Mouse (Mus musculus): ENCODE measurements at regions not wholly inside any gene's neighbourhood (a gene's known extent, or its start where the extent isn't known, plus 50 kb on each side); places are given as distances from the start of the nearest gene placed in this dataset.

DNA sequence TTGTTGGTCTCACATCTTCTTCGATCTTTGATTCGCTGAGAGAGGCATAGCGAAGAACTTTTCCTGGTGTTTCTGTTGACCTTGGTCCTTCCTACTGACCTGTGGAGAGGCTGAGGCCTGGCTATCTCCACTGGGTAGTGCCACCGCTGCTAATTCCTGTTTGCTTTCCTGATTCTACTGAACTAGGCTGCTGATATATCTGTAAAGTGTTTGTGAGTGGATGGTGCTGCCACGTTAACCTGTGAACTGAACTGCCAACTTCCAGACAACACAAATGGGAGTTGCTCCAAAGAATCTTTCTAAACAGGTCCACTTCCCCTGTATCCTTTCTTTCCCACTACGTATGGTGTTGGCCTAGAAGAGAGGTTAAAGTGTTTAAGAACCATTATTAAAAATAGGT is 78.0 kb upstream of the Akt3 start:
- no peak for DNase-seq (ENCODE audit: low spot score in 2 of 2)

DNA sequence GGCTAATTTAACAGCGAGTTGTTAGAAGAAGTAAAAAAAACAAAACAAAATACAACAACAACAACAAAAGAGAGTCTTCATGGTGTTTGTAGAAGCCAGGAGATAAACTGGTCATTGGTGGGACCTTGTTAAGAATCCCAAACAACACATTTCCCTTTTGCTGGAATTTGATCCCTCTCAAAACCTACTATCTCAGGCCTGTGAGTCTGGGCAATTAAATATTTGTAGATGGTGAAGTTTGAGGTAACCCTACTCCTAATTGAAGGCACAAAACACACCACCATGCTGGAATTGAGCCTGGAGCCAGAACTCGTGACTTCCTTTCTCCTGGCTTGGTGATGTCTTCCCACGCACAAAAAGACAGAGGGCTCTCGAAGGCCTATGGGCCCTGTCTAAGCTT is 65.4 kb upstream of the Akt3 start:
- no peak for DNase-seq (ENCODE audit: low spot score in 2 of 2)

GRCm38 (mm10) chr1:177322745-177323299 is 64.8 kb upstream of the Akt3 start:
- DNase-seq (ENCODE audit: low spot score in 2 of 2): peak in 1 of 2 experiments; percentile 14

DNA sequence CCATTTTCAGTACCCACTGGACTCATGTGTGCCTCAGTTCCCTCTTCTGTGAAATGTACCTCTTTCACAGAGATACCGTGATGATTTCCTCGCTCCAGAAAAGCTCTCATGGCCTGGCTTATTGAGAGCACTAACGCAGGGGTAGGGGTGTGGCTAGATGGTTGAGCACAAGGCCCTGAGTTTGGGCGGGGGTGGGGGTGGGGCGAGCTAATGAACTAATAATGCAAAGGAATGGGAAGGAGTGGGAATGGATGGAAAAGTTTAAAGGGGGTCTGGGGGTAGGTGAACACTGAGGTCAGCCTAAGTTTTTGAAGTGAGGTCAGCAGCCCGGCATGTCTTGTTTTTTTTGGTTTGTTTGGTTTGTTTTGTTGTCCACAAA is 64.3 kb upstream of the Akt3 start:
- DNase-seq (ENCODE audit: low spot score in 2 of 2): no peak

DNA sequence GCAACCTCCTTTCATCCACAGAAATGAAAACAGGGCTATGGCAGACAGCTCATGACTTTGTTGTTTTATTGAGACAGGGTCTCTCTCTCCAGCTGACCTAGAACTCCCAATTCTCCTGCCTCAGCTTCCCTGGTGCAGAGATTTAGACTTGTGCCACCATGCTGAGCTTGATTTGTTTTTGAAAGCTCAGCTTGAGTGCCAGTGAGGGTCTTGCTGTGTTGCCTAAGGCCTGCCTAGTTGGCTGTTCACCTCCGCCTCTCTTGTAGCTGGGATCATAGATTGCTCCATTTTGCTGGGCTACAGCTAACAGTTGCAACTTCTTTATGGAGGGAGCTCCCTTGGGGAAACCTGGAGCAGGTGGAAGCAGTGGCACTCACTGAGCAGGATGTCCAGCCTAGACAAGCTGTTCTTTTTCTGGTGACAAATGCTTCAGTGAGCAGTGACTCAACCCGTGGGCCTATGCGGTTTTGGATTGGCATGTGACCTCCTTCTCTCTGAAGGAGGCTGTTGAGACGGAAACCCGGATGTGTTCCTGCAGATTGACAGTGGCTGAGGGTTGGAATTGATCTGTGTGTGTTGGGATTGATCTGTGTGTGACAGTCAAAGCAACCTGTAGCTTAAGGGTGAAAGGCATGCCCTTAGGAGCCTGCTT is 63.8 kb upstream of the Akt3 start:
- no peak for DNase-seq (ENCODE audit: low spot score in 2 of 2)

DNA sequence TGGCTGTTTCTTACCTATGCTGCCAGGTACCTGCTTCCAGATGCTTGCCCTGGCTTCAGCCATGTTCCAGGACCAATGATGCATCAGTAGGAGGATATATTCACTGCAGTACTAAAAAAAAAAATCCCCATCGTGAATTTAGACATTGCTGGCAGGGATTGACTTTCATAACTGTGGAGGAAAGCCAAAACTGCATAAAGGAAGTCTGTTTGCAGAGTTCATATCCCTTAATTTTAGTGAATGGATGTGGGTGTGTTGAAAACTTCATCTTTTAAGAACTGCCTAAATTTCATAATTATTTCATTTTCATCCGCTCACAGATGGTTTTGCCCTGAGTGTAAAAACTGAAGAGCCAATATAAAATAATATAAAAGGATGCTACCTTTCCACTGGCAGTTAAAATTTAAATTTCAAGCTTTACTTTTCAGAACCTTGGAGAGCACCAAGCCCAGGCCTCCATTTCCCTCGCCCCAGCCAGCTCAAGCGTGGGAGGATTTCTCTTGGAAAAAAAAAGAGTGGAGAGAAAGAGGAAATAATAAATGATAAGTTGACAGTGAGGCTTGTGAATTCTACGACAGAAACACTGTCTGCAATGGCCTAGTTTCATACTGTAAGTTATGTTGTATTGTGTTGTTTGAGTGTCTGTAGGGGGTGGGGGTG is 50.3 kb upstream of the Akt3 start:
- no peak for DNase-seq (ENCODE audit: low spot score in 2 of 2)
